Mouse (Mus musculus): Measurements from ENCODE around the gene Skint11. TPM values are rescaled to one million over a fixed set of nuclear protein-coding genes. Genes with fewer than 3 reads are reported as not detected.
"Not testable (repeated sequence)": the region's sequence is repeated elsewhere in the genome, so short reads cannot be mapped to it uniquely, and the experiment has no call there.

Skint11 gene
- not detected in 2 replicates for polyA plus RNA-seq (2012; rRNA removed)

DNA sequence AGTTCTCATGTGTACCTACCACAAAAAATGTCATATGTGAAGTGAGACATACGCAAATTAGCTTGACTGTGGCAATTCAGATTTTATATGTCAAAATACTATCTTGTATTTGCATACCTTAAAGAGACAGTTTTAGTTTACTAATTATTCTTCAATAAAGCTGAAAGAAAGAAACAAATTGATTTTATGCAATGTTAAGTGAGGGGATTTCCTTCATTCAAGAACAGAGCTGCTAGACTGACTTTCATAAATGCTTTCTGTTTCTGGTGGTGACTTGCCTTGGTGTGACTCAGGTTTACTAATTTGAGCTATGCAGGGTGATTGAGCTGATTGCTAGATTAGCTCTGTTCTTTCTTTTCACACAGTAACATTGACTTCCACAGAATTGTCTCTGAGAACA, at the start of gene Skint11:
Gene Skint11 (plus strand): TSS at position 301 of the 400 bp plus-strand sequence.
- DNase-seq, result no peak
- TF ChIP-seq POLR2A (IDR thresholded peaks at IDR 0.05; ENCODE audit: borderline replicate concordance, extremely low read depth, low read depth, low read length) (no peak), CTCF (IDR thresholded peaks at IDR 0.05; ENCODE audit: insufficient read depth, low read length) (no peak)
- 79% methylated on average over 1 of the region's 1 CpGs for WGBS
- Histone ChIP-seq H3K4me1 (ENCODE audit: control insufficient read depth, insufficient read depth, low read length) (no peaks in the 10 kb centered on the region), H3K4me3 (replicated peaks; ENCODE audit: extremely low read depth, low read depth, low read length) (no peak within 1 kb of the TSS)

DNA sequence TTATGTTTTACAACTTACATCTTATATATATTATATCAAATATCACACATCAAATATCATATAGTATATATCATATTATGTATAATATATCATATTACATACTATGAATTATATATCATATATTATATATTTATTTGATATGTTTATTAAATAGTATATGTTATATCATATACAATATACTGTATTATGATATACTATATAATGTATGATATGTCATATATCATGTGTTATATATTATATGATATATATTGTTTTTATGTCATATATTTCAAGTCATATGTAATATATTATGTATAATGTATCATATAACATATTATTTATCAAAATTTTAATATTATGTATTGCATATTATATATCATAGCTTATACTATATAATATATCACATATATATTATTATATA, 2.0 kb upstream of the Skint11 start:
- H3K4me3 ChIP-seq (replicated peaks; ENCODE audit: extremely low read depth, low read depth, low read length), result no peak overlapping the region
- TF ChIP-seq POLR2A (IDR thresholded peaks at IDR 0.05; ENCODE audit: borderline replicate concordance, extremely low read depth, low read depth, low read length) (no peak), CTCF (IDR thresholded peaks at IDR 0.05; ENCODE audit: insufficient read depth, low read length) (no peak)
- no peaks in the 10 kb centered on the region for H3K4me1 ChIP-seq (ENCODE audit: control insufficient read depth, insufficient read depth, low read length)
- DNase-seq, result no peak

DNA sequence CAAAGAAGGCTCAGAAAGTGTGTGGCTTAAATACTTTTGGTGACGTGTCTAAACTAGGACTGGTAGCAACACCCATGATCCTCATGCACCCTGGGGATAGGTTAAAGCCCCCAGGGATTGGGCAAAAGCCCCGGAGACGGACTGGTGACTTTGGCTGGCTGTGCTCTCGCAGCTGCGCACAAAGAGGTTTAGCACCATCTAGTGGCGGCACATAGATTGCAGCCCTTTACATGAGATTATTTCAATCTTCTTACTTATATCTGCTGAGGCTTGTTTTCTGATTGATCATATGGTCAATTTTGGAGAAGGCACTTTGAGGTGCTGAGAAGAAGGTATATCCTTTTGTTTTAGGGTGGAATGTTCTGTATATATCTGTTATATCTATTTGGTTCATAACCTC, 9.7 kb downstream of the Skint11 start:
- WGBS, result 13% methylated on average over 6 of the region's 6 CpGs

DNA sequence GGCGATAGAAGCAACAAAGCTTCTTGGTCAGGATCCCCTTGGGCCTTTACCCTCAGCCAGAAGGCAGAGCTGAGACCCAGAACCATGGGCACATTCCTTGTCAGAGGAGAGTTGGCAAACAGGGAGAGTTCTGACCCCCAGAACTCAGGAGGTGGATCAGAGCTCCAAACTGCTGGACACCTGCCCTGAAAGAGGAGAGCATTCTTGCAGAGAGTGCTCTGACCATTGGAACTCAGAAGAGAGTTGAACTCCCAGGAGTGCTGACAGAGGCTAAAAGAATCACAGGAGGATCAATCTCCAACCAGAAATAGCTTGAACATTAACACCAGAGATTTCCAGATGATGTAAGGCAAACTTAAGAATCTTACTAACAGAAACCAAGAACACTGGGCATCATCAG, 93.7 kb downstream of the Skint11 start:
- not testable (repeated sequence) for H3K4me1 ChIP-seq (ENCODE audit: control insufficient read depth, insufficient read depth, low read length); DNase-seq; H3K4me3 ChIP-seq (replicated peaks; ENCODE audit: extremely low read depth, low read depth, low read length)
- 48% methylated on average over 1 of the region's 1 CpGs for WGBS

More for the DNA sequence above, 9.7 kb downstream of the Skint11 start:
- H3K4me3 ChIP-seq (replicated peaks; ENCODE audit: extremely low read depth, low read depth, low read length); DNase-seq; H3K4me1 ChIP-seq (ENCODE audit: control insufficient read depth, insufficient read depth, low read length): not testable (repeated sequence)

Other genes with a start within 250 kb of the Skint11 start
- not detected in 2 replicates for gene Skint5, start 163.9 kb upstream of the Skint11 start, polyA plus RNA-seq (2012; rRNA removed)
- gene Trabd2b, start 243.3 kb downstream of the Skint11 start, polyA plus RNA-seq (2012; rRNA removed), result 6.7 and 7.8 TPM in 2 replicates